Mouse (Mus musculus): ENCODE results near the gene Irgm2. TPM values are rescaled to one million over a fixed set of nuclear protein-coding genes. Genes with fewer than 3 reads are reported as not detected.
A peak's percentile ranks its signal among the peaks of the same experiment; 100 is the strongest.
"Not testable (repeated sequence)": the region's sequence is repeated elsewhere in the genome, so short reads cannot be mapped to it uniquely, and the experiment has no call there.

Irgm2 gene
- polyA plus RNA-seq, 1 experiment from 2014 or later: 6.8 TPM

DNA sequence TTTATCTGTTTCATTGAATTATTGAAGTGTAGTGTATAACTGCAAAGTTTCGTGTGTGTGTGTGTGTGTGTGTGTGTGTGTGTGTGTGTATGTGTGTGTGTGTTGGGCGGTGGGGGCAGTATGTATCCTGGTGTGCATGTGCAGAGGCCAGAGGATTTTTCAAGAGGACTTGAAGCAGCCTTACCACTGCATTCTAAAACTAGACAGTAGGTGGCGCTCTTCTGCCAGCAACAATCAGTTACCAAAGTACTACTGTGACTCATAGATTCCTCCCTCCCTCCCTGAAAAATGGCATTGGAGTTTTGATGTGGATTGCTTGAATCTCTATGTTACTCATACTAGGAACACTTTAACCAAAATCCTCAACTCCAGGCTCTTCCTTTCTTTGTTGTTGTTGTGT lies 19.9 kb upstream of the Irgm2 start:
- 13% methylated on average over 3 of the region's 3 CpGs for WGBS (ENCODE audit: insufficient replicate concordance)
- no peak overlapping the region for H3K27ac ChIP-seq (ENCODE audit: low read length)
- H3K27me3 ChIP-seq (ENCODE audit: control insufficient read depth, insufficient read depth, low read depth, low read length): no peaks in the 10 kb centered on the region
- no peak overlapping the region for H3K4me2 ChIP-seq (ENCODE audit: low read depth, low read length)
- ATAC-seq (ENCODE audit: low read depth): no peak; the same call in 1 of the 2 replicates
- H3K9ac ChIP-seq (ENCODE audit: low read depth, low read length): no peak overlapping the region
- no peaks in the 10 kb centered on the region for H3K9me3 ChIP-seq (replicated peaks; ENCODE audit: control insufficient read depth, low read length)
- H3K4me1 ChIP-seq (ENCODE audit: control insufficient read depth, low read depth, low read length): no peaks in the 10 kb centered on the region
- no peak overlapping the region for H3K4me3 ChIP-seq (ENCODE audit: low read depth, low read length)
- peaks cover 23% of the 10 kb centered on the region for H3K36me3 ChIP-seq (ENCODE audit: control insufficient read depth, insufficient read depth)

DNA sequence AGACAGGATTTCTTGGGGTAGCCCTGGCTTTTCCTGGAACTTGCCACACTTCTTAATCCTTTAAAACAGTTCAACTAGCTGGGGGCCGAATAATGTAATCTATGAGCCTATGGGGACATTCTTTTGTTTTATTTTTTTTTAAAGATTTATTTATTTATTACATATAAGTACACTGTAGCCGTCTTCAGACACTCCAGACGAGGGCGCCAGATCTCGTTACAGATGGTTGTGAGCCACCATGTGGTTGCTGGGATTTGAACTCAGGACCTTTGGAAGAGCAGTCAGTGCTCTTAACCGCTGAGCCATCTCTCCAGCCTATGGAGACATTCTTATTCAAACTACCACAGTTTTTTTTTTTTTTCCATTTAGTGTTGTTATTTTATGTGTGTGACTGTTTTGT lies 19.4 kb upstream of the Irgm2 start:
- ATAC-seq (ENCODE audit: low read depth); H3K27me3 ChIP-seq (ENCODE audit: control insufficient read depth, insufficient read depth, low read depth, low read length); H3K4me1 ChIP-seq (ENCODE audit: control insufficient read depth, low read depth, low read length); H3K4me3 ChIP-seq (ENCODE audit: low read depth, low read length); H3K9me3 ChIP-seq (replicated peaks; ENCODE audit: control insufficient read depth, low read length); H3K4me2 ChIP-seq (ENCODE audit: low read depth, low read length); H3K27ac ChIP-seq (ENCODE audit: low read length); H3K9ac ChIP-seq (ENCODE audit: low read depth, low read length): not testable (repeated sequence)
- peaks cover 23% of the 10 kb centered on the region for H3K36me3 ChIP-seq (ENCODE audit: control insufficient read depth, insufficient read depth)
- WGBS (ENCODE audit: insufficient replicate concordance): 80% methylated on average over 6 of the region's 6 CpGs

DNA sequence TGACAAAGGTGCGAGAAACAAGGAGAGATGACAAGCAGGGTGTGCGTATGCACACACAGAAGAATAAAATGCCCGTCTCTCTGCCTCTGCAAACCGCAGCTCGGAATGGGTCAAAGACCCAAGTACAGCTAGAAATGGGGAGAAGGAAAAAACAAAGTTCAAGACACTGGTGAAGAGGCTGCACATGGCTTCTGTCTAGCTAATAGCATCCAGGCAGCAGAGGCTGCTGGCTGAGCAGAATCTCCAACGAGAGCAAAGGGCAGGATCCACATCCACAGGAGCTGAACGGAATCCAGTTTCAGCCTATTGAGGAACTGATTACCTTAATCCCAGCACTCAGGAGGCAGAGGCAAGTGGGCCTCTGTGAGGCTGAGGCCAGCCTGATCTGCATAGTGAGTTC lies 18.7 kb upstream of the Irgm2 start:
- H3K27me3 ChIP-seq (ENCODE audit: control insufficient read depth, insufficient read depth, low read depth, low read length): no peaks in the 10 kb centered on the region
- ATAC-seq (ENCODE audit: low read depth): no peak
- no peak overlapping the region for H3K4me2 ChIP-seq (ENCODE audit: low read depth, low read length)
- WGBS (ENCODE audit: insufficient replicate concordance): 85% methylated on average over 7 of the region's 7 CpGs
- H3K27ac ChIP-seq (ENCODE audit: low read length): no peak overlapping the region
- H3K4me1 ChIP-seq (ENCODE audit: control insufficient read depth, low read depth, low read length): no peaks in the 10 kb centered on the region
- no peak overlapping the region for H3K9ac ChIP-seq (ENCODE audit: low read depth, low read length)
- H3K36me3 ChIP-seq (ENCODE audit: control insufficient read depth, insufficient read depth): peaks cover 16% of the 10 kb centered on the region
- no peaks in the 10 kb centered on the region for H3K9me3 ChIP-seq (replicated peaks; ENCODE audit: control insufficient read depth, low read length)
- no peak overlapping the region for H3K4me3 ChIP-seq (ENCODE audit: low read depth, low read length)

DNA sequence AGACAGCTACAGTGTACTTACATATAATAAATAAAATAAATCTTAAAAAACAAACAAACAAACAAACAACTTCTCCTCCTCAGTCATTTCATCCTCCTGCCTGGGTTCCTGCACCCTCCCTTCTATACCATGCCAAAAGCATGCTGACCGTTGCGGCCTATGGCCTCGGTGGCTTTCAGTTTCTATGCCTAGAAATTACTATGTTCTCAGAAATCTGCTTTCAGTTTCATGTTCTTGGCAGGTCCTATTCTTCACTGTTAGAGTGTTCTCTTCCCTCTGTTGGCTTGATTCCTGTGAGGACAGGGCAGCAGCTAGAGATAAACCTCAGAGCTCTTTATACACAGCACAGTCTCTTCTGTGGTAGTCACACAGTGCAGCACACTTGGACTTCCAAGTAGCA lies 15.8 kb upstream of the Irgm2 start:
- H3K4me3 ChIP-seq (ENCODE audit: low read depth, low read length): no peak overlapping the region
- no peak overlapping the region for H3K9ac ChIP-seq (ENCODE audit: low read depth, low read length)
- ATAC-seq (ENCODE audit: low read depth): 0 out of 2 replicates have a peak, but pooled peaks have one; percentile 19
- H3K4me2 ChIP-seq (ENCODE audit: low read depth, low read length): no peak overlapping the region
- H3K27me3 ChIP-seq (ENCODE audit: control insufficient read depth, insufficient read depth, low read depth, low read length): no peaks in the 10 kb centered on the region
- H3K9me3 ChIP-seq (replicated peaks; ENCODE audit: control insufficient read depth, low read length): no peaks in the 10 kb centered on the region
- H3K27ac ChIP-seq (ENCODE audit: low read length): no peak overlapping the region
- 66% methylated on average over 3 of the region's 3 CpGs for WGBS (ENCODE audit: insufficient replicate concordance)
- no peaks in the 10 kb centered on the region for H3K4me1 ChIP-seq (ENCODE audit: control insufficient read depth, low read depth, low read length)
- H3K36me3 ChIP-seq (ENCODE audit: control insufficient read depth, insufficient read depth): no peaks in the 10 kb centered on the region; the same call in none of the 2 replicates

DNA sequence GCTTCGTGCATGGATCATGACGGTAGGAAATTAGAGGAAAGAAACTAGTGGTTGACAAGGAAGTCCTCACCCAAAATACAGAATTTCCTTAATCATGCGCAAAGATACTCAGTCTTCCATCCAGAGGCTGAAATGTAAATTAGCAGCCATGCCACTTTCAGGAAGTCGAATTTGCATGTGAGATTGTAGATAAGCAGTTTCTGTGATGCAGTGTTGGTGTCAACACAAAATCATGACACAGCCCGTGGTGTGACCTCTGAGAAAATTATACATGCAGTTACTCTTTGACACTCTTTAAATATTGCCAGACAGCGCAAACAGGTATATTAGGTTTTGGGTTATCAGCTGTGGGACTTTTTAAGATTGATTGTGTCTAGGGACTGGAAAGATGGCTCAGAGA lies 9.7 kb upstream of the Irgm2 start:
- H3K9ac ChIP-seq (ENCODE audit: low read depth, low read length): no peak overlapping the region
- no peaks in the 10 kb centered on the region for H3K27me3 ChIP-seq (ENCODE audit: control insufficient read depth, insufficient read depth, low read depth, low read length)
- no peak overlapping the region for H3K4me3 ChIP-seq (ENCODE audit: low read depth, low read length)
- no peaks in the 10 kb centered on the region for H3K4me1 ChIP-seq (ENCODE audit: control insufficient read depth, low read depth, low read length)
- WGBS (ENCODE audit: insufficient replicate concordance): 72% methylated on average over 6 of the region's 6 CpGs
- H3K4me2 ChIP-seq (ENCODE audit: low read depth, low read length): no peak overlapping the region
- no peak overlapping the region for H3K27ac ChIP-seq (ENCODE audit: low read length)
- H3K9me3 ChIP-seq (replicated peaks; ENCODE audit: control insufficient read depth, low read length): no peaks in the 10 kb centered on the region
- no peak for ATAC-seq (ENCODE audit: low read depth)
- H3K36me3 ChIP-seq (ENCODE audit: control insufficient read depth, insufficient read depth): no peaks in the 10 kb centered on the region

DNA sequence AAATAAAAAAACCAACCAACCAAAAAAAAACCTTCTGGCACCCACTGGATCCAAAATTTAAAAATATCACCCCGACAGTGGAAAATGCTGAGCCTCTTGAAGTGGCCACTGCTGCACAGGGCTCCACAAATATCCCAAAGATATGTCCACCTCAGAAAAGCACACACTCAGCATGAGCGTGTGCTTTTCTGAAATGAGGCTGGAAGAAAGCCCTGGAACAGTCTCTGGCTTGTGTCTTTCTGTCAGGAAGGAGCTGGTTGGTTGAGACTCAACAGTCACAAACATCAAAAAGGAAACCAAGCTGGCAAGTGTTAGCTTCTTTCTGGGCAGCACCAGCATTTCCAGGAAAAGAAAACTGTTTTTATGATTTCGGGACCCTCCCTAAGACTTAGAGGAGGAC lies 6.1 kb upstream of the Irgm2 start:
- Histone ChIP-seq H3K4me3 (ENCODE audit: low read depth, low read length) (no peak overlapping the region), H3K27me3 (ENCODE audit: control insufficient read depth, insufficient read depth, low read depth, low read length) (no peaks in the 10 kb centered on the region), H3K9ac (ENCODE audit: low read depth, low read length) (no peak overlapping the region), H3K27ac (ENCODE audit: low read length) (no peak overlapping the region), H3K36me3 (ENCODE audit: control insufficient read depth, insufficient read depth) (no peaks in the 10 kb centered on the region), H3K4me2 (ENCODE audit: low read depth, low read length) (no peak overlapping the region), H3K9me3 (replicated peaks; ENCODE audit: control insufficient read depth, low read length) (no peaks in the 10 kb centered on the region), H3K4me1 (ENCODE audit: control insufficient read depth, low read depth, low read length) (no peaks in the 10 kb centered on the region)
- WGBS (ENCODE audit: insufficient replicate concordance): 54% methylated on average over 3 of the region's 3 CpGs
- ATAC-seq (ENCODE audit: low read depth): no peak

DNA sequence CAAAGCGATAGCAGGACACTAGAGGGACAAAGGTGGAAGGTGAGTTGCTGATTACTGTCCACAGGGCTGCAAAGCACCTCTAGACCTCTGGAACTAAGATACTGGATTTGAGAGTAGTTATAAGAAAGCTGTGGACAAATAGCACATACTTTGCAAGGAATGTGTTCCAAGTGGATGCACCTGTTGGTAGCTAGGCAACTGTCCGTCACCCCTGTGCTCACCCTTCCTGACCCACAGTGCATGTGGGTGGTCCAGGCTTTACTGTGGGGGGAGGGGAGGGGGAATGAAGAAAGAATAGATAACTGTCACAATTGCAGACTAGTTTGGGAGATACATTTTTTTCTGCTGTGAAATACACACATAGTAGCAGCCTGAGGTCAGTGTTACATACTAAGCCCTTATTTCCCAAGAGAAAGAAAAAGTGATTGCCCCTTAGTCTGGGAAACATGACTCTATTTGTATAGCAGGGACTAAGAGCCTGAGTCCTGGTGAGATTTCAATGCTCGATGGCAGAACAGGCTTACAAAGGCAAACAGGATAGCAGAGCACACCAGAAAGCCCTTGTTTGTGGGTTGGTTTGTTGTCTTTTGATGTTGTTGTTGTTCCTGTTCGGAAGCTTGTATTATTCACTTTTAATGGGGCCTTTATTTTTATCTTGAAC lies 5.4 kb upstream of the Irgm2 start:
- Histone ChIP-seq H3K4me3 (ENCODE audit: low read depth, low read length) (no peak overlapping the region), H3K36me3 (ENCODE audit: control insufficient read depth, insufficient read depth) (no peaks in the 10 kb centered on the region), H3K9ac (ENCODE audit: low read depth, low read length) (no peak overlapping the region), H3K27me3 (ENCODE audit: control insufficient read depth, insufficient read depth, low read depth, low read length) (no peaks in the 10 kb centered on the region), H3K4me1 (ENCODE audit: control insufficient read depth, low read depth, low read length) (peaks cover 3% of the 10 kb centered on the region; the same call in 1 of the 2 replicates), H3K4me2 (ENCODE audit: low read depth, low read length) (no peak overlapping the region), H3K27ac (ENCODE audit: low read length) (no peak overlapping the region), H3K9me3 (replicated peaks; ENCODE audit: control insufficient read depth, low read length) (no peaks in the 10 kb centered on the region)
- no peak for ATAC-seq (ENCODE audit: low read depth)
- 42% methylated on average over 4 of the region's 4 CpGs for WGBS (ENCODE audit: insufficient replicate concordance)

DNA sequence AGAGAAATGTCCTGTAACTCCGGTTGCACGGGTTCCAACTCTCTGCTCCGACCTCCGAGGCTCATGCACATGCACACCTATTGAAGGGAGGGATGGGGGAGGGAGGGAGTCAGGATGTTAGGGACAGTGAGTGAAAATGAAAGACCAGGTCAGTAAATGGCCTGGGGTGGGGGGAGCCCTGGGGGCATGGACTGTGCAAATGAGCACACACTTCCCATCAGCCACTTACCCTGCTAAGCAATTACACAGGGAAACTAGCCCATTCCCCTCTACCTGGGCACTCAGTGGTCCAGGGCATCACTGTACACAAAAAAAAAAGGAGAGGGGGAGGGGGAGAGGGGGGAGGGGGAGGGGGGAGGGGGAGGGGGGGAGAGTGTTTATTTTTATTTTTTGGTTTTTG lies 755 bp upstream of the Irgm2 start:
- no peak overlapping the region for H3K9ac ChIP-seq (ENCODE audit: low read depth, low read length)
- H3K4me3 ChIP-seq (ENCODE audit: low read depth, low read length): peak overlapping the region; percentile 74
- H3K27ac ChIP-seq (ENCODE audit: low read length): no peak overlapping the region
- no peaks in the 10 kb centered on the region for H3K9me3 ChIP-seq (replicated peaks; ENCODE audit: control insufficient read depth, low read length)
- no peak for ATAC-seq (ENCODE audit: low read depth)
- H3K36me3 ChIP-seq (ENCODE audit: control insufficient read depth, insufficient read depth): no peaks in the 10 kb centered on the region
- H3K4me2 ChIP-seq (ENCODE audit: low read depth, low read length): peak overlapping the region; percentile 58
- H3K4me1 ChIP-seq (ENCODE audit: control insufficient read depth, low read depth, low read length): peaks cover 8% of the 10 kb centered on the region; the same call in 1 of the 2 replicates
- no peaks in the 10 kb centered on the region for H3K27me3 ChIP-seq (ENCODE audit: control insufficient read depth, insufficient read depth, low read depth, low read length)
- WGBS (ENCODE audit: insufficient replicate concordance): 99% methylated on average over 4 of the region's 4 CpGs

DNA sequence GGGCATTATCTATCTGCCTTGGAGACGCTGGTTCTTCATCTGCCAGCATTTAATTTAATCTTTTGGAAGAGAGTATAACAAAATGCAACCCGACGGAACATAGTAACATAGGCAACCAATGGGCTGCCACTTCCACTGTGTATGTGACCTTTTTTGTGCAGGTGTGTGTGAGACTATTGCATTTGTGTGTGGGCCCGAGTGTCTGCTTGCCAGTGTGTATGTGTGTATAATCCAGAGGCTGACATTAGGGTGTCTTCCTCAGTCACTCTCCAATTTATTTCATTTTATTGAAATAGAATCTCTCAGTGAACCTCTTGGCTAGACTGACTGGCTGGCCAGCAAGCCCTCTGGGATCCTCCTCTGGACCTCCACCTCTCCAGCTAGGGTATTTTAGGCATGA lies 808 bp downstream of the Irgm2 start:
- H3K4me3 ChIP-seq (ENCODE audit: low read depth, low read length): no peak overlapping the region; the same call in 1 of the 2 replicates
- WGBS (ENCODE audit: insufficient replicate concordance): 69% methylated on average over 4 of the region's 4 CpGs
- H3K4me2 ChIP-seq (ENCODE audit: low read depth, low read length): peak overlapping the region; percentile 58

More for the DNA sequence above, 808 bp downstream of the Irgm2 start:
- no peak overlapping the region for H3K27ac ChIP-seq (ENCODE audit: low read length)
- no peaks in the 10 kb centered on the region for H3K27me3 ChIP-seq (ENCODE audit: control insufficient read depth, insufficient read depth, low read depth, low read length)
- H3K4me1 ChIP-seq (ENCODE audit: control insufficient read depth, low read depth, low read length): peaks cover 8% of the 10 kb centered on the region; the same call in 1 of the 2 replicates
- H3K9ac ChIP-seq (ENCODE audit: low read depth, low read length): no peak overlapping the region; the same call in 1 of the 2 replicates
- no peak for ATAC-seq (ENCODE audit: low read depth)
- H3K36me3 ChIP-seq (ENCODE audit: control insufficient read depth, insufficient read depth): no peaks in the 10 kb centered on the region
- H3K9me3 ChIP-seq (replicated peaks; ENCODE audit: control insufficient read depth, low read length): no peaks in the 10 kb centered on the region

Measured in liver, embryonic 16.5 days (tissue).